Mouse (Mus musculus) kidney, adult 11 months (tissue): Measurements from ENCODE around the gene 1700013G24Rik.
"Not testable (repeated sequence)": the region's sequence is repeated elsewhere in the genome, so short reads cannot be mapped to it uniquely, and the experiment has no call there.

Source experiments
- DNase-seq: peaks from one replicate; pipeline ENCODE4 v3.0.0; 2022

The 1700013G24Rik gene

DNA sequence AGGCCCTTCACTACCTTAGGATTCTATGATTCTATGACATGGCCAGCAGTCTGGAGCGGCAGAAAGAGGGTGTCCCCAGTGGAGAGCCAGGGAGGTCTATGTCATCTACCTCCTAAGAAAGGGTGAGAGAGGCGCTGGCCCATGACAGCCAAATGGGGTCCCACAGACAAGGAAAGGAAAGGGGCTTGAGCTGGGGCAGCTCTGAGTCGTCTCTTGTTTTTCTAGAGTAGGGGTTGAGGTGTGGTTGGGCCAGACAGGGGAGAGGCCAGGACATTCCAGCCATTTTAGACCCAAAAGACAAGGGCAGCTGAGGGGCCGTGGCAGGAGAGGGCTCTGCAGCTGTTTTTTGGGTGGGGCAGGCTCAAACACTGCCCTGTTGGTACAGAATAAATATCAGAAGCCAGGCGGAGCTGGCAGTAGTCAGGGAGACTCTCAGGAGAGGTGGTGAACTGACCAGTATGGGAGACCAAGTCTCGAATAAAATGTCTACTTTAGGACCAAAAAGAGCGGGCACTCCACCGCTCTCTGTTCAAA lies at the start of gene 1700013G24Rik:
TSS of gene 1700013G24Rik (plus strand) at position 51 of the 534 bp plus-strand sequence.
- no peak for DNase-seq

DNA sequence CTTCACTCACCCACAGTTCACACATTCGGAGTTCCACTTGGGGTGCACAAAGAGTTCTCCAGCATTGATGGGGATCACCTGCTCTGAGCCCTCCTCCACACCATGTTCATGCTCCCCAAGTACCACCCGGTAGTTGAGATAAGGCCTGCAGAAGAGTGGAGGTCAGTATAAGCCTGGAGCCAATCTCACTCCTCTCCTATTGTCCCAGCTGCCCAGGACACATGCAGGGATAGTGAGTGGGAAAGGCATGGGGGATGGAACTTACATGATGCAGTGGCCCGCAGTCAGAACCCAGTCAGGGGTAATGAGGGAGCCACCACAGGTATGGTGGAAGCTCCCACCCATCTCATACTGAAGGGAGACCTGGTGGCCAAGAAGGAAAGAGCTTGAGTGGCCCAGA lies 47.5 kb upstream of the 1700013G24Rik start:
- DNase-seq = no peak

DNA sequence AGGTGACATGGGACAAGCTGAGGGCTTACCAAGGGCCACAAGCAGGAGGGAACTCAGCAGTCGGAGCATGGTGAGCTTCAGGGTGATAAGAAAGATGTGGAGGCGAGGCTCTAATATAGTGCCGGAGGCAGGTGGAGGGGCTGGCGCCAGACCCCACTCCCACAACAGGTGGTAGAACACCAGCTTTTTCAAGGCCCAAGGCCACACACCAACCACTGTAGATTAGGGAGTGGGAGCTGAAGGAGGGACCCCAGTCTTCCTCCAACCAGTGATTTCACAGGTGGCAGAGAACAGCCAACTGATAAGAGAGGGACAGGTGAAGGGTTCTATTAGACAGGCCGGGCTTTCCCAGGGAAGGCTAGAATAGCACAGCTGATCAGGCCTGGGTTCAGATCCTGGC lies 43.4 kb upstream of the 1700013G24Rik start, which contains the start of gene Cela3a:
TSS of gene Cela3a (minus strand) at position 101 of the 400 bp plus-strand sequence.
- no peak for DNase-seq

DNA sequence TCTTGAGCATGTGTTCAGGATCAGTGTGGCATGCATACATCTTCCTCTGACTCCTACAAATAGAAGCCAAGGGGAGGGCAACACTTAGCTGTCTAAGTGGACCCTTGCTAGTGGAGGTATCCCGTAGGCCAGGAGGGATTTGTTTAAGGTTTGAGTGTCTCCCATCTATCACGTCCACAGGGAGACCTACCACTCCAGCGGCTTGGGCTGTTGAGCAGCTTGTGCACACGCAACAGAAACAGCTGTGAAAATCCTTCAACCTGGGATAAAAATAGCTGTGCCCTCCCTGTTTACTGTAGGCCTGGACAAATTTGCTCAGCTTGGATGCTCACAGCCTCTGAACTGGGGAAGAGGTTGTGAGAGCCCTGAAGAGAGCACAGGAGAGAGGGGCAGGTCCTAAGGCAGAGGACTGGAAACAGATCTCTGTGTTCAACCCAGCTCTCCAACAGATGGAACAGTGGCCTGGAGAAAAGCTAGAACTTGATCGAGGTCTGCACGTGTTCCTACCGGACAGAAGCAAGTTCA lies 40.8 kb upstream of the 1700013G24Rik start:
- not testable (repeated sequence) for DNase-seq

DNA sequence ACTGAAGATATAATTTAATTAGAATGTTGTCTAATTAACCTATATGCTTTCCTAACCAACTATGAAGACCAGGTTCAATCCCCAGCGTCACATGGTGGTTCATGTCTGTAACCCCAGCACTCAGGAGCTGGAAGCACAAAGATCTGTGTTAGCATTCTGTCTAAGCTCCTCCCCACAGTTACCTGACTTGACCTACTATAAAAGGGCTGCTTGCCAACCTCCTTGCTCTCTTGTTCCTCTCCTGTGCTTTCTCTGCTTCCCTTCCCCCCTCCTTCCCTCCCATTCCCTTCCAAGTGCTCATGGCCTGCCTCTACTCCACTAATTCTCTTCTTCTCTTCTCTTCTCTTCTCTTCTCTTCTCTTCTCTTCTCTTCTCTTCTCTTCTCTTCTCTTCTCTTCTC lies 38.1 kb upstream of the 1700013G24Rik start:
- DNase-seq = peak; percentile 55

DNA sequence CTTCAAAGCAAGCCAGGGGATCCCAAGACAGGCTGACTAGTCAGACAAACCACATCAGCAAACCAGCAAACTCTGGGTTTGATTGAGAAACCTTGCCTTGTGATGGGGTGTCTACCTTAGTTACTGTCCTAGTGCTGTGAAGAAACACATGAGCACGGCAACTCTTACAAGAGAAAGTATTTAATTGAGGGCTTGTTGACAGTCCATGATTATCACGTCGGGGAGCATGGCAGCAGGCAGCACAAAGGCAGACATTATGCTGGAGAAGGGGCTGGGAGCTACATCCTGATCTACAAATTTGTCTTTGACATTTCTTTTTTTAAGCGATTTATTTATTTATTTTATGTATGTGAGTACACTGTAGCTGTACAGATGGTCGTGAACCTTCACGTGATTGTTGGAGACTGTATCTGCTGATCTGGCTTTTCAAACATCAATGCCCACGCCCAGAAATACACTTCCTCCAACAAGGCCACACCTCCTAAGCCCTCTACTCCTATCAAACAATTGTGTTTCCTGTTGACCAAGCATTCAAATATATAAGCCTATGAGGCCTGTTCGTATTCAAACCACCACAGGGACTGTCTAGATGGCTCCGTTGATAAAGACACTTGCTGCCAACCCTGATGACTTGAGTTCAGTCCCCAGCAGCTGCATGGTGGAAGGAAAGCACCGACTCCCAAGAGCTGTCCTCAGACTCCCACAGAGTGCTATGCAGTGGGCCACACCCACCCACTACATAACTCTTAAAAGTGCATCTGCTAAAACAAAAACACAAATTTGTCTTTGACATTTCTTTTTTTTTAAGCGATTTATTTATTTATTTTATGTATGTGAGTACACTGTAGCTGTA lies 35.1 kb upstream of the 1700013G24Rik start:
- DNase-seq = no peak

DNA sequence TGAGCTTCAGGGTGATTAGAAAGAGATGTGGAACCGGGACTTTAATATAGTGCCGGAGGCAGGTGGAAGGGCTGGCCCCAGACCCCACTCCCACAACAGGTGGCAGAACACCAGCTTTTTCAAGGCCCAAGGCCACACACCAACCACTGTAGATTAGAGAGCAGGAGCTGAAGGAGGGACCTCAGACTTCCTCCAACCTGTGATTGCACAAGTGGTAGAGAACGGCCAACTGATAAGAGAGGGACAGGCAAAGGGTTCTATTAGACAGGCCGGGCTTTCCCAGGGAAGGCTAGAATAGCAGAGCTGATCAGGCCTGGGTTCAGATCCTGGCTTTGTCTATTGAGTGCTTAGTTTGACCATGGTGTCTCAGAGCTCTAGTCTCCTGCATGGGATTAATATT lies 22.6 kb upstream of the 1700013G24Rik start, which contains the start of gene Cela3b:
TSS of gene Cela3b (minus strand) at position 39 of the 400 bp plus-strand sequence.
- no peak for DNase-seq

DNA sequence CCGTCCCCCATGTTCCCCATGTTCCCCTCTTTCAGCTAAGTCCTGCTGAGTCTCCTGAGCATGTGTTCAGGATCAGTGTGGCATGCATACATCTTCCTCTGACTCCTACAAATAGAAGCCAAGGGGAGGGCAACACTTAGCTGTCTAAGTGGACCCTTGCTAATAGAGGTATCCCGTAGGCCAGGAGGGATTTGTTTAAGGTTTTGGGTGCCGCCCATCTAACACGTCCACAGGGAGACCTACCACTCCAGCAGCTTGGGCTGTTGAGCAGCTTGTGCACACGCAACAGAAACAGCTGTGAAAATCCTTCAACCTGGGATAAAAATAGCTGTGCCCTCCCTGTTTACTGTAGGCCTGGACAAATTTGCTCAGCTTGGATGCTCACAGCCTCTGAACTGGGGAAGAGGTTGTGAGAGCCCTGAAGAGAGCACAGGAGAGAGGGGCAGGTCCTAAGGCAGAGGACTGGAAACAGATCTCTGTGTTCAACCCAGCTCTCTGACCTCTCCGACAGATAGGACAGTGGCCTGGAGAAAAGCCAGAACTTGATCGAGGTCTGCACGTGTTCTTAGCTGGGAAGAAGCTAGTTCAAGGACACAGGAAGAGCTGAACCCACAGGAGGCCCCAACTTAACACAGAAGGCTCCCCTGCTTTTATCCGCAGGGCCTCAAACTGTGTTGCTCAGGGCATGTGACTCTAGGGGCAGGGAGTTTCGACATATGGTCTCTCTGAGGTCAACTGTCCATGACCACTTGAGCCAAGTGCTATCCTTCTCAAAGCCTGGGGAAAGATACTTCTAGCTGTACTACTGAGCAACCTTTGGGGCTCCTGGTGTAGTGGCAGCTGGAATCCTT lies 20.2 kb upstream of the 1700013G24Rik start:
- not testable (repeated sequence) for DNase-seq

DNA sequence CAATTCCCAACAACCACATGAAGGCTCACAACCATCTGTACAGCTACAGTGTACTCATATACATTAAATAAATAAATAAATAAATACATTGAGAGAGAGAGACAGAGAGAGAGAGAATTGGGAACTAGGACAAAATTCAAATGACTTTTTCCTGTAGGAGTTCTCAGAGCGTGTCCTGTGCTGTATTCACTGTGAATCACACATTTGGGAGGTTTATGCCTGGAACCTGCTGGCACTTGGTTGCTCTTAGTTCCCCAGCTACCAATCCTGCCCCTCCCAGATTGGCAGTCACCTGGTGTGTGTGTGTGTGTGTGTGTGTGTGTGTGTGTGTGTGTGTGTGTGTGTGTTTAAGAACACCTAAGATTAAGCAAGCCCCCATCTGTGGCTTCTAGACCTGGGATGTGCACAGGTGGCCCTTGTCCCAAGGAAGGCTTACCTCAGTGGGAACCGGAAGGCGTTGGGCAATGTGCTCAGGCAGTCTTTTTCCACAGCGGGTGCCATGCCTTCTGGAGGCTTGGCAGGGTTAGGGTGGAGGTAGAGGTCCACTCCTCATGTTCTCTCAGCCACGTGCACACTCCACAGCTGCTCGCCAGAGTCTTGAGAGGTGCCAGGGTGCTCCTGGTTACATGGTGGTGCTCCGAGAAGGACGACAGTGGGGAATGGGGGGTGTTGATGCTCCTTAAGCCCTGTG lies 16.0 kb upstream of the 1700013G24Rik start:
- no peak for DNase-seq

DNA sequence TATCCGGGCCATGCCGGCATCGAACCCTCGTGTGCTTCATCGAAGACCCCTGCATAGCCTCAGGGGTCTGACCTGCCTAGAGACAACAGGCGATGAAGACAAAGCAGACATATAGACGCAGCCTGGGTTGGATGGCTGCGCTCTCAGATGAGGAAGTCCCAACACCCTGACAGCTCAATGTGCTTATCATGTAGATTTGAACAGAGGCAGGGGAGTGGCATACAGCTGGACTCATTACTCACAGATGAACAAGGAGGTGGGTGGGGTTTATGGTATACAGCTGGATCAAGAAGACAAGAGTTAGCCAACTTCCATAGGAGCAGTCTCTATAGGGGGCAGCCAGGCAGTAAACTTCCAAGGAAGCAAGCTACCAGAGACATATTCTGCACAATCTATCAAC lies 14.2 kb upstream of the 1700013G24Rik start:
- no peak for DNase-seq

DNA sequence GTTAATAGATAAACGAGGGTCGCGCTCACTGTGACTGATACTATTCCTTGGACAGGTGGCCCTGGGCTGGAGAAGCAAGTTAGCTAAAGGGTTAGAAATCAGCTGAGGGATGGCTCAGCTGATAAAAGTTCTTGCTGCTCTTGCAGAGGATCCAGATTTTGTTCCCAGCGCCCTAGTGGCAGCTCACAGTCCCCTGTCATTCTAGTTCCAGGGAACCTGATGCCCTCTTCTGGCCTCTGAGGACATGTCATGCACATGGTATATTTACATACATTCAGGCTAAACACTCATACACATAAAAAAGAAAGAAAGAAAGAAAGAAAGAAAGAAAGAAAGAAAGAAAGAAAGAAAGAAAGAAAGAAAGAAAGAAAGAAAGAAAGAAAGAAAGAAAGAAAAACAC lies 11.8 kb upstream of the 1700013G24Rik start:
- DNase-seq = no peak

DNA sequence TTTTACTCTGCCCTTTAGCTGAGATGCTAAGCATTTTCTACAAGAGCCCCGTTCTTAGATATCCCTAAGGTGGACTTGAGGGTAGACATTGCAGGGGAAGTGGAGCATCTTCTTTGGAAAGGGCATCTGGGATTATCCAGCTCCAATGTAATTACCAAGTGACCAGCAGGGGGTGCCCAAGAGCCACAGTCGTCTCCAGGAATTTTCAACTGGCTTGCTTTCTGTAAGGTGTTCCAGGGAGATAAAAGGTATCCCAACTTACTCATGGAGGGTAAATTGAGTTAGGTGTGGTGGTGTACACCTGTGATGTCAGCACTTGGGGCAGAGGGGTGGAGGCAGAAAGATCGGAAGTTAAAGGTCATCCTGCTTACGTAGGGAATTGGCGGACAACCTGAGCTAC lies 9.5 kb upstream of the 1700013G24Rik start:
- DNase-seq = peak; percentile 30

DNA sequence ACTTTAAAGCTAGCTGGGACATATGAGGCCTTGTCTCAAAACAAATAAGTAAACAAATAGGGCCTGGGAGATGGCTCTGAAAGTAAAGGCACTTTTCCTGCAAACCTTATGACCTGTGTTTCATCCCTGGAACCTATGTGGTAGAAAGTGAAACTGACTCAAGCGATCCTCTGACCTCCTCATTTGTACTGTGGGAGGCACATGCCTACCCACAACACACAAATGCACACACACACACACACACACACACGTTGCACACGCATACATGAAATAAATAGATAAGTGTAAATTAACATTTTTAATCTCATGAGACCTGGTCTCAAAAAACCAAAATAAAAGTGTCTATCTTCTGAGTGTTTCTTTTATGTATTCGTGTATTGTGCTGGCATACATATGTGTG lies 7.2 kb upstream of the 1700013G24Rik start:
- no peak for DNase-seq

DNA sequence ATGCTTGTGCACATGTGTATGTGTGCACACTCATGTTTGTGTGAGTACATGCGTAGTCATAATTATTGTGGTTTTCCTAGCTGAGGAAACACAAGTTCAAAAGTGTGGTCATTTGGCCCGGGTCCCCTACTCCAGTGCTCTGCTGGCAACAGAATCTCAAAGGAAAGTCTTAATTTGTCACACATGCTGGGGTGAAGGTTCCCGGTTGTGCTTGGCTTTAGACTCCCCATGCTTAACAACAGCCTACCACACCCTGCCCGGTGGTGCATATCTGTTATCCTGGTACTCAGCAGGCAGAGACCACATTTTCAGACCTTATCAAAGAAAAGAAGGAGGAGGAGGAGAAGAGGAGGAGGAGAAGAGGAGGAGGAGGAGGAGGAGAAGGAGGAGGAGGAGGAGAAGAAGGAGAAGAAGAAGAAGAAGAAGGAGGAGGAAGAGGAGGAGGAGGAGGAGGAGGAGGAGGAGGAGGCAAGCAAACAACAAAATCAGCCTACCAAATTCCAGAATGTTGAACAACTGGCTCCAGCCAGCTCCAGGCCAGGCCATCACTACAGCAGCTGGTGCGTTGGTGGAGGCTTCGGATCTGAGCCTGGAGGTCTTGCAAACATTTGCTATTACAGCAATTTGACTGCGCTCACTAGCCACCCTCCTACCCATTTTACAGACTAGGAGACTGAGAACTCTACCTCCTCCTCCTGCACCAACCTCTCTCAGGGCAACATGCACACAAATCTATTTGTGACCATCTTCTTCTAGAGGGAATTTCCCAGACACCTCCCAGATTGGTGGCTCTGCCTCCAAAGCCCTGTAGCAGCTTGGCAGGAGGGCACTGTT lies 5.5 kb upstream of the 1700013G24Rik start:
- no peak for DNase-seq

DNA sequence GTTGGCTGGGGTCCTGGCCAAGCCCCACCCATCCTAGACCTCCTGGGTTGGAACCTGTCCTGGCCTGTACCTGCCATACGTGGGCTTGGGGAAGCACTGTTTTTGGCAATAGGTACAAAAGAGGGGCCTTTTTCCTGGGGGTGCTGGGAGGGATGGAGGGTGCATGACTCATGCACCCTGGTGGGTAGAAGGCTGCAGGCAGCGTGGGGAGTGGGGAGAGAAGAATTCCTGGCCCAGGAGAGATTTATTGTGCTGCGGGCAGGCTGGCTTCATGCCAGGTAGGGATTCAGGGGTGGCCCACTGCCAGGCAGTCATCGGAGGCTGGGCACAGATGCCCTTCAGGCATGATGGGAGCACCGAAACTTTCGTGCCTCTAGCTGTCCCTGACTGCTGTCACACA lies 4.9 kb upstream of the 1700013G24Rik start:
- no peak for DNase-seq

DNA sequence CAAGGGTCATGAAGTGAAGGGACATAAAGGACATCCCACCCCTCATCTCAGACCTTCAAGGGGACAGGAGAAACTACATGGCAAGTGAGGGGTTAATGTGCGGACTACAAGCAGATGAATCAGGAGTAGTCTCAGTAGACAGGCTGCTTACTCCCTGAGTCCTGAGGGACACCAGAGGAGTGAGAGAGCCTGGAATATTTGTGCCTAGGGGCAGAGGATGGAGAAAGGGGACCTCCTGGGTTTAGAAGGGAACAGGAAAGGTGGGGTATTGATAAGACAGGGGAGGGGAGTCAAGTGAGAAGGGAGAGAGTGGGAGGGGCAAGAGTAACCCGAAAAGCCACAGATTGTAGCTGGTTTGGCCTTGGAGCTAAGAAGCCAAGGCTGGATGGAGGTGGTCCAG lies 4.4 kb upstream of the 1700013G24Rik start:
- DNase-seq = no peak

DNA sequence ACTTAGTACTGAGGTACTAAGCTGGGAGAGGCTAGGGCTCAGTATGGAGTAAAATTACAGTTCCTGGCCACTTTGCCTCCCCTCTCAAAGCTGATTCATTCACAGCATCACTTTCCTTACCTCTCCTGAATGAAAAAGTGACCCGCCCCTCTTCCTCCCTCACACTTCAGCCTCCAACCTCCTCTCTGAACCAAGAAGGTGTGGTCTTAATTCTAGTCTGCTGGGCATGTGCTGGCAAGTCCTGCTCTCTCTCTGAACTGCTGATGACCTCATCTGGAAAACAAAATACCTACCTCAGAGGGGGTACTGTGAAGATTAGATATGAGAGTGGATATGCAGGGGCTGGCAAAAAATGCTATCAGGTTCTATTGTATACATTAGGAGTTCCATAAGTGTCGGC lies 4.0 kb upstream of the 1700013G24Rik start:
- no peak for DNase-seq

DNA sequence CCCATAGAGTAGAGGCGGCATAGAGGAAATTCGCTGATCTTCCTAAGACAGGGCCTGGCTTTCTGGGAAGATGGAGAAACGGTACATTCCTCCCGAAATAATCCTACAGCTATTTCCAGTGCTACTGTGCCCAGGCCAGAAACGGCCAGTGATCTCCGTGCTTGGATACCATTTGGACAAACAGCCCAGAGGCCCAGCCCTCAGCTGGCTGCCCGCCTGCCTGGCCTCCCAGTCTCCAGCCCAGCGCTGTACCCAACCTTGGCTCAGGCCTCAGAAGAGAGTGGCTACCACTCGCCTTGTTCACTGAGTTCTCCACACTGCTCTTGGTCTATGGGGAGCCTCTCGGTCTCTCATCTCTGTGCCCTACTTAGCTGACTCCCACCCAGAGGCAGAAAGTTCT lies 3.4 kb upstream of the 1700013G24Rik start:
- DNase-seq = no peak

DNA sequence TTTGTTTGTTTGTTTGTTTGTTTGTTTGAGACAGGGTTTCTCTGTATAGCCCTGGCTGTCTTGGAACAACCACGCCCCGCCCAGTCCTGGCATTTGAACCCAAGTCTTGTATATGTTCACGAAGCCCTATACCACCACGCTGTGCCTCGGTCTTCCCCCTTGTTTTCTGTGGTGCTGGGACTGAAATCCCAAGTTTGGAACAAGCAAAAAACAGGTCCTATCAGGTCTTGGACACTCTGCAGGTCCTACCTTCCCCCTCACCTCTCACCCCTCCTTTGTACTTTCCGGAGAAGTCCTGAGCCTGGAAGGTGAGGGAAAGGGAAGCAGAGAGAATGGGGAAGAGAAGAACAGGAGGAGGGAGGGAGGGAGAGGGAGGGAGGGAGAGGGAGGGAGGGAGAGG lies 894 bp upstream of the 1700013G24Rik start:
- no peak for DNase-seq

DNA sequence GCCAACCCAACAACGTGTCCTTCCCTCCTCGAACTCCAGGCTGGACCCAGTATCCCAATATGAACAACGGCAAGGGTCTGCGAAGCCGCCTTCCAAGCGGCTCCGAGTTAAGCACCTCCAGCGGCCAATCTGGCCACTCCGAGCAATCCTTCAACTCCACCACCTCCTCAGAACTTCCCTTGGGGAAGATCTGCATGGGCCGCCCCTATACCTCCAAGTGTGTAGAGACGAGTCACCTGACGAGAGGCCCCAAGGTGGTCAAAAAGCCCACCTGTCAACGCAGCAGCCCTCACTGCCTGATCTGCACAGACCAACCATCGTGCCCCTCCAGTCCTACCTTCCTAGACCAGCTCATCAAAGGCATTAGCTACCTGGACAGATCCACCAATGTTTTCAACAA lies 1.5 kb downstream of the 1700013G24Rik start:
- DNase-seq = no peak

DNA sequence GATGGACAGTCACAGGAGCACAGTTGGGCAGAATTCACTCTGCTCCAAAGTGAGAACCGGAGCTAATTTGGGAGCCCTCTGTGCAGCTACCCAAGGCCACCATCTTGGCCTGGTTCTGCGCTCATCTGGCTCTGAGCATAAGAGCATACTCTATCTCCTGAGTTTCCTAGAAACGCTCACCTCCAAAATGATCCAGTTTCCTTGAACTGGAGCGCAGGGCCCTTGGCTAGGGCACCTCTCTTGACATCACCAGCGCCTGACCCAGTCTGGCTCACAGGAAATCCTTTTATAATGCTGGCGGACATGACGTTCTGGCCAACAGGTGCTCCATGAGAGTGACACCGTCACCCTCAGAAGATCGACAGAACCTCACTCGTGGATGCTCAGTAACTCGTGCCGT lies 3.5 kb downstream of the 1700013G24Rik start:
- no peak for DNase-seq

DNA sequence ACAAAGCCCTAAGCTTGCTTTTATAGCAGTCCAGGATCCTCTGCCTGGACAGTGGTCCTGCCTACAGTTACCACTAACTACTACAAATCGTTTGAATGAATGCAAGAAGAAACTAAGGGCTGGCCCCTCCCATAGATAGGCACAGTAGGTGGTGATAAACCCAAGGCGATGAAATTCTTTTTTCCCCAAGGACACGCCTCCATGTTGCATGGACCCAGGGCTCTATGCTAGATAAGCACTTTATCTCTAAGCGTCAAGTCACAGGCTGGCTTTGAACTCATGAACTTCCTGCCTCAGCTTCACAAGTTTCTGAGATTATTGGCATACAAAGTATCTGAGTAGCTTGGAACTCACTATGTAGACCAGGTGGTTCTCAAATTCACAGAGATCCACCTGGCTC lies 4.2 kb downstream of the 1700013G24Rik start:
- no peak for DNase-seq
